Mouse (Mus musculus) erythroblast, embryonic 14.5 days (primary cell): ENCODE data around the gene Rbfox2.

Source experiments
- GATA1 ChIP-seq: IDR thresholded peaks from 2 replicates; pipeline ENCODE4 v1.6.1; 2012; ENCODE audit warnings: low read length, inconsistent platforms, mixed read lengths
- TAL1 ChIP-seq: IDR thresholded peaks from 3 replicates; pipeline ENCODE4 v1.6.1; 2012; ENCODE audit warnings: low read length, inconsistent platforms, mixed read lengths

- no peak for TF ChIP-seq GATA1
- TF ChIP-seq TAL1: no peak
Observed at GRCm38 (mm10) chr15:77146942-77147341, 159.9 kb downstream of the Rbfox2 start.
